26 mouse cellular contexts compared by ENCODE assay signal in the genomic region with DNA sequence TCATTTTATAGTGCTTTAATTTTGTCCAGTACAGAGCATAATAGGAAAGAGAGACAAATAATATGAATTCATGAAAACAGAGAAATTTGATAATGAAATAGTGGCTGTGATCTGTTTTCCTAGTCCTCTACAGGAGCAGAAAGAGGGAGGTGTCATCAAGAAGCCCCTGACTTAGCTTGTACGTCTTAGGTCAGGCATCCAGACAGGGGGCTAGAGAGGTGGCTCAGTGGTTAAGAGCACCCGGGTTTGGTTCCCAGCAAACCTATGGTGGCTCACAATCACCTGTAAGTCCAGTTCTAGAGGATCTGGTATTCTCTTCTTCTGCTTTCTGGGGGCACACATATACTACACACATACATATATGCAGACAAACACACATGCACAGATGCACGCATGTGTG.
"Had no signal": no experiment of that assay in that cellular context is flagged by ENCODE, and none has a peak within 500 bp of the region (broad histone marks: within the 10 kb centered on the region; RNA-seq: fewer than 3 reads in every experiment).

No protein-coding gene starts in this region.

- H3K4me2 ChIP-seq: embryonic facial prominence, embryonic 12.5 days; embryonic facial prominence, embryonic 13.5 days; embryonic facial prominence, embryonic 15.5 days; forebrain, embryonic 12.5 days; forebrain, embryonic 13.5 days; forebrain, embryonic 15.5 days had no signal

- H3K36me3 ChIP-seq: embryonic facial prominence, embryonic 10.5 days; embryonic facial prominence, embryonic 12.5 days; embryonic facial prominence, embryonic 13.5 days; embryonic facial prominence, embryonic 15.5 days; forebrain, embryonic 10.5 days; forebrain, embryonic 12.5 days; forebrain, embryonic 15.5 days had no signal

- H3K9ac ChIP-seq: embryonic facial prominence, embryonic 12.5 days; embryonic facial prominence, embryonic 13.5 days; embryonic facial prominence, embryonic 15.5 days; forebrain, embryonic 12.5 days; forebrain, embryonic 13.5 days; forebrain, embryonic 15.5 days; forebrain, postnatal 0 days had no signal

- ATAC-seq: forebrain, embryonic 15.5 days; forebrain, embryonic 16.5 days; forebrain, postnatal 0 days had no signal

- DNase-seq: cerebellum, adult 2 months; cerebellum, adult 8-10 months; cerebellum, adult 9-10 months; cerebellum, adult 9-11 months; cerebellum, postnatal 10 days; cerebellum, postnatal 25 days; cerebellum, postnatal 36 days; embryo, embryonic 11 days; forebrain, postnatal 0 days; gastrocnemius, adult 2 months; gastrocnemius, postnatal 10 days; gastrocnemius, postnatal 14 days; gastrocnemius, postnatal 25 days; gastrocnemius, postnatal 36 days; heart, adult 18-20 months; heart, adult 2 months had no signal

- H3K27ac ChIP-seq: embryonic facial prominence, embryonic 10.5 days; embryonic facial prominence, embryonic 12.5 days; embryonic facial prominence, embryonic 13.5 days; embryonic facial prominence, embryonic 15.5 days; forebrain, embryonic 10.5 days; forebrain, embryonic 12.5 days; forebrain, embryonic 13.5 days; forebrain, embryonic 15.5 days; gastrocnemius, adult 2 months; heart, adult 2 months had no signal

- H3K4me3 ChIP-seq: embryonic facial prominence, embryonic 10.5 days; embryonic facial prominence, embryonic 12.5 days; embryonic facial prominence, embryonic 13.5 days; embryonic facial prominence, embryonic 15.5 days; erythroblast, embryonic 14.5 days; forebrain, embryonic 10.5 days; forebrain, embryonic 12.5 days; forebrain, embryonic 13.5 days; forebrain, embryonic 15.5 days; gastrocnemius, adult 2 months; heart, adult 2 months had no signal

- H3K27me3 ChIP-seq: embryonic facial prominence, embryonic 12.5 days; embryonic facial prominence, embryonic 15.5 days; forebrain, embryonic 15.5 days had no signal

- H3K9me3 ChIP-seq: embryonic facial prominence, embryonic 10.5 days; embryonic facial prominence, embryonic 12.5 days; embryonic facial prominence, embryonic 13.5 days; embryonic facial prominence, embryonic 15.5 days; forebrain, embryonic 10.5 days; forebrain, embryonic 12.5 days; forebrain, embryonic 13.5 days; forebrain, embryonic 15.5 days had no signal
